Mouse (Mus musculus) forebrain, postnatal 0 days (tissue): ENCODE results near the gene Mmd. TPM values are rescaled to one million over a fixed set of nuclear protein-coding genes. Genes with fewer than 3 reads are reported as not detected.

Experiments
- ATAC-seq: fragments of 200-750 bp; cut with Nextera tagmentation; 2 replicates; pipeline ENCODE4 v1.8.0; 2017; ENCODE audit warnings: mild to moderate bottlenecking, moderate library complexity
- DNase-seq: peaks from one replicate; pipeline ENCODE4 v3.0.0-alpha.2; 2015
- H3K27ac ChIP-seq: fragments of 300-500 bp; sonication (generic); 2 replicates; pipeline ENCODE4 v1.5.1; 2014; ENCODE audit warnings: low read depth, mild to moderate bottlenecking, antibody characterized with exemption, low read length, moderate library complexity, mixed read lengths
- H3K27me3 ChIP-seq: fragments of 300-500 bp; sonication (generic); 2 replicates; pipeline ENCODE4 v1.6.1; 2014; ENCODE audit warnings: mild to moderate bottlenecking, low read length, mixed read lengths; ENCODE audit not compliant: insufficient read depth
- H3K36me3 ChIP-seq: fragments of 300-500 bp; sonication (generic); 2 replicates; pipeline ENCODE4 v1.6.1; 2014; ENCODE audit warnings: mild to moderate bottlenecking, moderate library complexity; ENCODE audit not compliant: insufficient read depth
- H3K4me1 ChIP-seq: fragments of 300-500 bp; sonication (generic); 2 replicates; pipeline ENCODE4 v1.6.1; 2014; ENCODE audit warnings: antibody characterized with exemption; ENCODE audit not compliant: insufficient read depth
- H3K4me2 ChIP-seq: fragments of 300-500 bp; sonication (generic); 2 replicates; pipeline ENCODE4 v1.6.1; 2014; ENCODE audit warnings: low read depth, mild to moderate bottlenecking, moderate library complexity
- H3K4me3 ChIP-seq: fragments of 300-500 bp; sonication (generic); 2 replicates; pipeline ENCODE4 v1.5.1; 2014; ENCODE audit warnings: low read depth, low read length, mixed read lengths
- H3K9ac ChIP-seq: fragments of 300-500 bp; sonication (generic); 2 replicates; pipeline ENCODE4 v1.6.1; 2014; ENCODE audit warnings: mild to moderate bottlenecking
- H3K9me3 ChIP-seq: fragments of 300-500 bp; sonication (generic); 2 replicates; pipeline ENCODE4 v1.6.1; 2016; ENCODE audit warnings: low read length
- CTCF ChIP-seq: sonication (generic); IDR thresholded peaks from 2 replicates; pipeline ENCODE4 v1.5.1; 2016; ENCODE audit warnings: antibody characterized with exemption, control low read depth, low read depth
- WGBS: fragments of 180-500 bp; shearing (Covaris S2); extraction: QIAGEN DNeasy Blood & Tissue Kit; methylation state at CpG from one replicate; pipeline ENCODE4 v1.1.7; 2014; 5-methylcytosine and 5-hydroxymethylcytosine counted together
- polyA plus RNA-seq: library from polyadenylated mRNA; unstranded; fragments of >200 nt; fragmentation: Nextera tagmentation; extraction: Ambion mirVana; gene quantifications from 2 replicates; pipeline ENCODE4 v1.2.1, GENCODE M21; 2015
- total RNA-seq: library from RNA; depleted of rRNA; stranded (reverse); fragments of >200 nt; gene quantifications from 2 replicates; pipeline ENCODE4 v1.2.3, GENCODE M21; 2014; rRNA removed

The Mmd gene
- total RNA-seq (151 and 161 TPM in 2 replicates), polyA plus RNA-seq (105 and 119 TPM in 2 replicates)

DNA sequence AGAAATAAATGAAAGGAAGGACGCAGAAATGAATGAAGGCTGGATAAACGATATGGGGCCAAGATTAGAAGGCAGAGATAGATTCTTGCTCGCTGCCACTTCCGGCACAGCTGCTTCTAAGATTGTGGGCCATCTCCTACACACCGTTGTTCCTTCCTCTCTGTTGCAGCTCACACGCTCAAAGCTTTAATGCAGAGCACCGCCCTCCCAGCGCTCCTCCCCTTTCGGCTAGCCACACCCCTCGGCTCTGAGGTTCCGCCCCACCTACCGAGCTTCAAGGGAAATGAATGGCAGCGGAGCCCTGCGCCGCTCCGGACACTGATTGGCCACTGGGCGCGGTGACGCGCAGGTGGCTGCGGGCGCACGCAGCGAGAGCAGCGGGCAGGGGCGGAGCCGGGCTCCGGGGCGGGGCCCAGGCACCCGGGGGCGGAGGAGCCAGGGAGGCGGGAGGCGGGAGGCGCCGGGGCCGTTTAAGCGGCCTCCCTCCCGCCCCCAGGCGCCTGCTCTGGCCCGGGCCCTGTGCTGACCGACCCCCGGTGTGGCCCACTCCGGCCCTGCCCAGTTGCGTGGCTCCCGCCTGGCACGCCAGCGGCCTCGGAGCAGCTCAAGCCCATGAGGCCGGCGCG is at the start of gene Mmd:
Gene Mmd (plus strand): TSS at position 432 of the 626 bp plus-strand sequence.
- DNase-seq: peak; percentile 99
- Histone ChIP-seq H3K9me3 (no peaks in the 10 kb centered on the region), H3K4me1 (peaks cover 16% of the 10 kb centered on the region), H3K36me3 (no peaks in the 10 kb centered on the region), H3K27ac (peak within 1 kb of the TSS; percentile 94), H3K4me2 (peak within 1 kb of the TSS; percentile 72), H3K27me3 (no peaks in the 10 kb centered on the region), H3K4me3 (peak within 1 kb of the TSS; percentile 93), H3K9ac (peak within 1 kb of the TSS; percentile 95)
- WGBS: 2% methylated on average over 47 of the region's 51 CpGs
- peak; percentile 36 for TF ChIP-seq CTCF
- ATAC-seq: peak; percentile 98

DNA sequence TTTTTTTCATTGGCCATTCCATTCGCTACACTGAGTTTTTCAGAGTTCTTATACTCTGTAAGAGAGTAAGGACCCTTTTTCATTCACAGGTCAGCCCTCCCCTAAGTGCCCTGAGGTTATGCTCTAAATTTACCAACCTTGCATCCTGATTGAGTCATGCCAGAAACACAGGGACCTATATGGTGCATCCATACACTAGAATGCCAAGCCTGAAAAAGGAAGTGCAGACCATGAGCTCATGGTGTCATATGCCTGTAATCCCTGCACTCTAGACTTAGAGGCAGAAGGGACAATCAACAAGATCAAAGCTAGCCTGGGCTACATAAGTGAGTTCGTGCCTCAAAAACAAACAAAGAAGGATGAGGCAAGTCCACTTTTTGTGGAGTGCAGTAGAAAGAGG is 48.4 kb upstream of the Mmd start:
- WGBS: 91% methylated on average over 2 of the region's 2 CpGs
- Histone ChIP-seq H3K27me3 (no peaks in the 10 kb centered on the region), H3K4me3 (no peak overlapping the region), H3K4me2 (no peak overlapping the region), H3K9me3 (no peaks in the 10 kb centered on the region), H3K4me1 (no peaks in the 10 kb centered on the region), H3K36me3 (no peaks in the 10 kb centered on the region), H3K27ac (no peak overlapping the region), H3K9ac (no peak overlapping the region)
- DNase-seq: no peak
- TF ChIP-seq CTCF: no peak
- ATAC-seq: no peak

DNA sequence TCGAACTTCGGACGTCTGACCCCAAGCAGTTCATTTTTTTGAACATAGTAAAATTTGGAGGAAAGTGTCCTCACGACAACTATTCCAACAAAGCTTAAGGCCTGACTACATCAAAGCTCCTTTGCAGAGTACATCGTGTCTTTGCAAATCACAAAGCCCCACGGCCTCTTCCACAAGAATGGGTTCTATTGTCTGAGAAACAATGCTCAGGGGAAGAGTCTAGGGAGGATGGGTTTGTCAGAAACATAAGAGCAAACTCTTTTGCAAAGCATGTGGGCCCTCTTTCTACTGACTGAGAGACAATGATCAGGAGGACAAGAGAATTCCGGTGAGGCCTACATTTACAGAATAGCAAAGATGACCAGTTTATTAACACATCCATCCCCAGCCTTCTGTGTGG is 35.0 kb upstream of the Mmd start:
- Histone ChIP-seq H3K4me1 (no peaks in the 10 kb centered on the region), H3K27ac (no peak overlapping the region), H3K36me3 (no peaks in the 10 kb centered on the region), H3K27me3 (no peaks in the 10 kb centered on the region), H3K4me3 (no peak overlapping the region), H3K9ac (no peak overlapping the region), H3K4me2 (no peak overlapping the region), H3K9me3 (no peaks in the 10 kb centered on the region)
- 59% methylated on average over 7 of the region's 7 CpGs for WGBS
- DNase-seq: no peak
- no peak for ATAC-seq
- TF ChIP-seq CTCF: no peak

- Histone ChIP-seq H3K9ac (no peak overlapping the region), H3K4me1 (no peaks in the 10 kb centered on the region), H3K9me3 (no peaks in the 10 kb centered on the region), H3K27ac (no peak overlapping the region), H3K4me2 (no peak overlapping the region), H3K4me3 (no peak overlapping the region), H3K36me3 (no peaks in the 10 kb centered on the region), H3K27me3 (no peaks in the 10 kb centered on the region)
- no peak for DNase-seq
- ATAC-seq: no peak
- TF ChIP-seq CTCF: no peak
- WGBS: 80% methylated on average over 6 of the region's 6 CpGs
Measured at GRCm38 (mm10) chr11:90220022-90220645, 29.1 kb upstream of the Mmd start.

- Histone ChIP-seq H3K9me3 (no peaks in the 10 kb centered on the region), H3K4me1 (no peaks in the 10 kb centered on the region), H3K27ac (no peak overlapping the region), H3K4me2 (no peak overlapping the region), H3K9ac (no peak overlapping the region), H3K36me3 (no peaks in the 10 kb centered on the region), H3K27me3 (no peaks in the 10 kb centered on the region), H3K4me3 (no peak overlapping the region)
- no peak for DNase-seq
- 37% methylated on average over 2 of the region's 2 CpGs for WGBS
- ATAC-seq: no peak
- TF ChIP-seq CTCF: no peak
Measured at GRCm38 (mm10) chr11:90220750-90221149, 28.5 kb upstream of the Mmd start.

DNA sequence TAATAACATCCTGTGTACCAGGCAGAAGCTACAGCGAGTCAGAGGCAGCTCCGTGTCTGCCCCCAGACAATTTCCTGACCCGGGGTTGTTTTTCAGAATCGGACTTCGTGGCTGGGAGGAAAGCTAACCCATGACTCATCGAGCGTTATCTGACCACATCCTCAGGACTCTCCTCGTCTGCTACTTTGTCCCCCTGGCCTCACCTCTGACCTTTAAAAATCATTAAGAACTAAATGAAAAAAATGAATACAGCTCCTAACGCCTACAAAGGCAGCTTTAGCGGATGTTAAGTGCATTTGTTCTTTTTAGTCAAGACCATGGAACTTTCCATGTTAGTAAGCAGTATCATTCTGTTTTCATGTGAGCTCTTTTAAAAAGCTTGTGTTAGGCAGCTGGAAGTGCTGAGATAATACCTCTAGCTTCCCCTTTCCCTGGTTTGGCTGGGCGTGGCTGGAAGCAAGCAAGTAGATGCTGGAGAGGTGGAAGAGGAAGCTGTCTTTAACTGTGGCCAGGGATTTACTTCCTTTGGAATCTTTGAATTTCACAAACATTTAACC is 24.3 kb upstream of the Mmd start:
- TF ChIP-seq CTCF: no peak
- H3K36me3 ChIP-seq: no peaks in the 10 kb centered on the region
- no peaks in the 10 kb centered on the region for H3K4me1 ChIP-seq
- no peaks in the 10 kb centered on the region for H3K27me3 ChIP-seq
- WGBS: 84% methylated on average over 11 of the region's 11 CpGs
- no peak for ATAC-seq
- no peak overlapping the region for H3K4me3 ChIP-seq
- no peak overlapping the region for H3K4me2 ChIP-seq
- no peak overlapping the region for H3K9ac ChIP-seq
- no peaks in the 10 kb centered on the region for H3K9me3 ChIP-seq
- H3K27ac ChIP-seq: no peak overlapping the region
- no peak for DNase-seq
